Mouse (Mus musculus): ENCODE data around the gene Elavl4. TPM values are rescaled to one million over a fixed set of nuclear protein-coding genes. Genes with fewer than 3 reads are reported as not detected.

Gene Elavl4
- polyA plus RNA-seq, 1 experiment = 51.2 TPM

DNA sequence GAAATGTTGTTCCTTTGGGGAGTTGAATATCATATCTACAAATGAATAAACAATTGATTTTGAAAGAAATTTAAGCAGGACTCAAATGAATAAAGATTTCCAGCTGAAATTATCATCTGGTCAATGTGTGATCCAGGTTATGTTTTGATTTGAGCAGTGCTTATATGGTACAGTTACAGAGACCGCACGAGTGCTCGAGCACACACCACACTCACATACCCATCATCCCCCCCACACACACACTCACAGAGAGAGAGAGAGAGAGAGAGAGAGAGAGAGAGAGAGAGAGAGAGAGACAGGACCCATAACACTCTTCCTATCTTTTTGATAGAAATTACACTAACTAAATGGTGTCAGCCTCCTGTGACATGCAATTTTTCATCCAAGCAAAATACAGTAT, 150.0 kb downstream of the Elavl4 start:
- Histone ChIP-seq H3K27ac (ENCODE audit: insufficient read depth, low read length) (no peak overlapping the region), H3K4me1 (ENCODE audit: control insufficient read depth, insufficient read depth, low read length) (peaks cover 2% of the 10 kb centered on the region), H3K4me3 (ENCODE audit: insufficient read depth, low read length) (no peak overlapping the region)
- TF ChIP-seq CTCF (IDR thresholded peaks at IDR 0.05; ENCODE audit: extremely low read depth, insufficient read depth, low read length) (no peak), POLR2A (IDR thresholded peaks at IDR 0.05; ENCODE audit: extremely low read depth, insufficient read depth, low read length) (no peak)

DNA sequence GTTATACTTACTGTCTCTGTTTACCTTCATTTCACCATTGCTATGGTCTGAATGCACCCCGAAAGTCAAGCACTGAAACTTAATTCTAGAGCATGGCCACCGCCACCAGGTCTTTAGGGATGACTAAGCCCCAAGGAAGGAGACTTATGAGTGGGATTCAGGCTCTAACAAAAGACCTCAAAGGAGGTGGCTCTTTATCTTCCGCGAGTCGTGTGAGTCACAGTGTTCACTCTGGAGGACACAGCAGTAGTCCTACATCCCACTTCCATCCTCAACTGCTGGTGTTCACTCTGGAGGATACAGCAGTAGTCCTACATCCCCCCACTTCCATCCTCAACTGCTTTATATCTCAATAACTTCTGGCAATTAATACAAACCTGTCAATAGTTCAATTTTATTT, 151.8 kb downstream of the Elavl4 start:
- peaks cover 2% of the 10 kb centered on the region for H3K4me1 ChIP-seq (ENCODE audit: control insufficient read depth, insufficient read depth, low read length)
- TF ChIP-seq POLR2A (IDR thresholded peaks at IDR 0.05; ENCODE audit: extremely low read depth, insufficient read depth, low read length) = no peak
- TF ChIP-seq CTCF (IDR thresholded peaks at IDR 0.05; ENCODE audit: extremely low read depth, insufficient read depth, low read length) = no peak
- no peak overlapping the region for H3K27ac ChIP-seq (ENCODE audit: insufficient read depth, low read length)

DNA sequence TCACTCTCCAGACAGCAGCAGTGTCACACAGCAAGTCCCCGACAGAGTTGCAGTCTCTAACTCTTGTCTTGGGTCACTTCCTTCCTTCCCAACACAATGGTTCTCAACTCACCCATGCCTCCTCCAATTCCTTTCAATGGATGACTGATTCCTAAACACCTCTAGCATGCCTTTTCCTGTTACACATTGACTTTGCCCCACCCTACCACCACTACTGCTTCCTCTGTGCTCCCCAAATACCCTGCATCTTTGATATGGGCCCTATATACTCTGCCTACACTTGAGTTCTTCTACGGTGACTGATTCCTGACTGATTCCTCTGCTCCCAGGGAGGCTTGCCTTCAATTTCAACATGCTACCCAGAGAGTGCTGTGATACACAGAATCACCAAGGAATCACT, 153.1 kb downstream of the Elavl4 start:
- H3K4me1 ChIP-seq (ENCODE audit: control insufficient read depth, insufficient read depth, low read length) = peaks cover 2% of the 10 kb centered on the region
- TF ChIP-seq CTCF (IDR thresholded peaks at IDR 0.05; ENCODE audit: extremely low read depth, insufficient read depth, low read length) (no peak), POLR2A (IDR thresholded peaks at IDR 0.05; ENCODE audit: extremely low read depth, insufficient read depth, low read length) (no peak)
- no peak overlapping the region for H3K4me3 ChIP-seq (ENCODE audit: insufficient read depth, low read length)
- no peak overlapping the region for H3K27ac ChIP-seq (ENCODE audit: insufficient read depth, low read length)

More for the DNA sequence above, 151.8 kb downstream of the Elavl4 start:
- no peak overlapping the region for H3K4me3 ChIP-seq (ENCODE audit: insufficient read depth, low read length)

DNA sequence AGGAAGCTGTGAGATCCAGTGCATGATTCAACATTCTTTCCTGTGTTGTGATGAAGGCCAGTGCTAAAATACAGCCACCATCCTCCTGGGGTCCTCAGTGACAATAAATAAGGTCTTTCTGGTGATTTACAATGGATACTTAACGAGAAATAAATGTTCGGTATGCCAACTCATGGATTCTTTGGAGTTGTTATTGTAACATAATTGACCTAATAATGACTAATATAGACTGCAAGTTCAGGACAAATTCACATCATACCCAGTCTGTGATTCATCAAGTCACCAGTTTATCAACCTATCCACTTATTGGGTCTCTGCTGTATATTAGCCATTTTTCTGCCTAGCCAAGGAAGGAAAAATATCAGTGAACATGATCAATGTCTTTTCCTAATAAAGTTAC, 174.4 kb downstream of the Elavl4 start:
- H3K4me3 ChIP-seq (ENCODE audit: insufficient read depth, low read length) = no peak overlapping the region
- H3K4me1 ChIP-seq (ENCODE audit: control insufficient read depth, insufficient read depth, low read length) = no peaks in the 10 kb centered on the region
- no peak overlapping the region for H3K27ac ChIP-seq (ENCODE audit: insufficient read depth, low read length)
- TF ChIP-seq CTCF (IDR thresholded peaks at IDR 0.05; ENCODE audit: extremely low read depth, insufficient read depth, low read length) (no peak), POLR2A (IDR thresholded peaks at IDR 0.05; ENCODE audit: extremely low read depth, insufficient read depth, low read length) (no peak)

DNA sequence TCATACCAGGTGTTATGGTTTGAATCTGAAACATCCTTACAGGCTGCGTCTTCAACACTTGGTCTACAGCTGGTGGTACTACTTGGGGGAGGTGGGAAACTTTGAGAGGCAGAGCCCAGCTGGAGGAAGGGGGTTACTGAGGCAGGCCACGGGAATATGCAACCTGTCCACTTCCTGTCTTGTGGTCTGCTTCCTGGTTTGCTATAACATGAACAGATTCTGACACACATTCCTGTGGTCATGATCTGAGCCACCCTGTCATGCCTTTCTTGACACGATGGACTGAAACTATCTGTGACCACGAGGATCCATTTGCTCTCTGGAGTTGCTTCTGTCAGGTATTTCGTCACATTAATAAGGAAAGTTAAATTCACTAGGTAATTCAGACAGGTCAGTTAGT, 179.7 kb downstream of the Elavl4 start:
- no peak for TF ChIP-seq POLR2A (IDR thresholded peaks at IDR 0.05; ENCODE audit: extremely low read depth, insufficient read depth, low read length)
- TF ChIP-seq CTCF (IDR thresholded peaks at IDR 0.05; ENCODE audit: extremely low read depth, insufficient read depth, low read length) = no peak
- Histone ChIP-seq H3K4me1 (ENCODE audit: control insufficient read depth, insufficient read depth, low read length) (no peaks in the 10 kb centered on the region), H3K27ac (ENCODE audit: insufficient read depth, low read length) (no peak overlapping the region), H3K4me3 (ENCODE audit: insufficient read depth, low read length) (no peak overlapping the region)

DNA sequence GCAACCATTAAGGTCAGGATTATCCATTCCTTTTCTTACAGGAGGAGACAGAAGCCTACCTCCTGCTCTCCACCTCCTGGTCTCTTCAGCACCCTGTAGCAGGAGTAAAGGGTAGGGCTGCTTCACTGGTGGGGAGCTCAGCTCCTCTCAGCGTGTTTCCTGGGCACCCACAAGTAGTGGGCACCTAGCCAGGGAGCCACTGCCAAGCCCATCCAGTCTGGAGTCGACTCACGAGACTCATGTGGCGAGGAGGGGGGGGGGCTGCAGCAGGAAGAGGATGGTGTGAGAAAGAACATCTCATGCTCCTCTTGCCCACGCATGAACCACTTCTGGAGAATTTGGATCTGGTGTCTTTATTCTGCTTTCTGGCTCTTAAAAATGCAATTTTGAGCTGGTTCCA, 186.5 kb downstream of the Elavl4 start:
- TF ChIP-seq CTCF (IDR thresholded peaks at IDR 0.05; ENCODE audit: extremely low read depth, insufficient read depth, low read length) = no peak
- no peak for TF ChIP-seq POLR2A (IDR thresholded peaks at IDR 0.05; ENCODE audit: extremely low read depth, insufficient read depth, low read length)
- Histone ChIP-seq H3K4me3 (ENCODE audit: insufficient read depth, low read length) (no peak overlapping the region), H3K4me1 (ENCODE audit: control insufficient read depth, insufficient read depth, low read length) (no peaks in the 10 kb centered on the region; the same call in none of the 2 replicates), H3K27ac (ENCODE audit: insufficient read depth, low read length) (no peak overlapping the region)

DNA sequence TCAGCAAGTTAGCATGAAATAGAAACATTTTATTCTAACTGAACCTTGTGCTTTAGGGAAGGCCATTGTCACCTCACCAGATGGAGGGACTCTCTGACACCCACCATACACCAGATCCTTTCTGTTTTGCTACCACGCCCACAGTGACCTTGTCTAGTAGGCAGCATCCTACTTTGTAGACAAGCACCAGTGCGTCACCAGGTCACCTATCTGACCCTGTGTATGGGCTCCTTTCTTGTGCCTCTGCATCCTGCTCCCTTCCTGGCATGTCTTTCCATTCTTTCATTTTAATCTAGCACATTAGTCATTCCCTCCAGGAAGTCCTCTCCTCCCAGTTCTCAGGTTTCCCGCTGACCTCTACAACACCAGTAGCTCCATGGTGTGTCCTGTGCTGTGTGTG, 190.1 kb downstream of the Elavl4 start:
- H3K4me1 ChIP-seq (ENCODE audit: control insufficient read depth, insufficient read depth, low read length) = no peaks in the 10 kb centered on the region; the same call in none of the 2 replicates
- no peak overlapping the region for H3K4me3 ChIP-seq (ENCODE audit: insufficient read depth, low read length)
- TF ChIP-seq CTCF (IDR thresholded peaks at IDR 0.05; ENCODE audit: extremely low read depth, insufficient read depth, low read length) = no peak
- no peak for TF ChIP-seq POLR2A (IDR thresholded peaks at IDR 0.05; ENCODE audit: extremely low read depth, insufficient read depth, low read length)
- no peak overlapping the region for H3K27ac ChIP-seq (ENCODE audit: insufficient read depth, low read length)

DNA sequence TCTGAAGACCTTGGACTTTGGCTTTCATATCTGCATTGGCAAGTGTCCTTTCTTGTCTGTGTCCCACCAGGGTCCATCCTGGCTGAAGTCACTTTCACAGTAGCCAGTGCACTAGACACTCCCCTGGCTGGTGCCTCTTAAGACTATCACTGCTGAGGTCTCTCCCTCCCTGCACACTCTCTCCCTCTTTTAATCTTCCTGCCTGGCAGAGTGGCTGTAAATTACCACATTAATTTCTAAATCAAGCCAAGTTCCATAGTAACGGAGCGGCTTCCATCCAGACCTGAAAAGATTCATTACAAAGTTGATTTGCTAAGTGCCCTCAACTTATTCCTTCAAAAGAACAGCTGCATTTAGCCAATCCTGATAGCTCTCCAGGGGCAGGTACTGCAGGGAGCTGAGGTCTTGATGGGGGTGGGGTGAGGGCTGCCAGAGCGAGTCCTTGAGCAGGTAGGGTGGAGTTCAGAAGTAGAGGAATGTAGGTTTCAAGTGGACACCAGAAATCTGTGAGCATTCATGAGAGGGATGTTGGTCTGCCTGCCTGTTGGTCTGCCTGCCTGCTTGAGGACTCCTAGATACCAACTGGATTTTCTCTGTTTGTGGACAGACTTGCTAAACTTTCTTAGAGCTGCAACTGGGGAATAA, 194.1 kb downstream of the Elavl4 start:
- no peaks in the 10 kb centered on the region; the same call in none of the 2 replicates for H3K4me1 ChIP-seq (ENCODE audit: control insufficient read depth, insufficient read depth, low read length)
- H3K27ac ChIP-seq (ENCODE audit: insufficient read depth, low read length) = no peak overlapping the region
- H3K4me3 ChIP-seq (ENCODE audit: insufficient read depth, low read length) = no peak overlapping the region
- no peak for TF ChIP-seq POLR2A (IDR thresholded peaks at IDR 0.05; ENCODE audit: extremely low read depth, insufficient read depth, low read length)
- TF ChIP-seq CTCF (IDR thresholded peaks at IDR 0.05; ENCODE audit: extremely low read depth, insufficient read depth, low read length) = no peak

DNA sequence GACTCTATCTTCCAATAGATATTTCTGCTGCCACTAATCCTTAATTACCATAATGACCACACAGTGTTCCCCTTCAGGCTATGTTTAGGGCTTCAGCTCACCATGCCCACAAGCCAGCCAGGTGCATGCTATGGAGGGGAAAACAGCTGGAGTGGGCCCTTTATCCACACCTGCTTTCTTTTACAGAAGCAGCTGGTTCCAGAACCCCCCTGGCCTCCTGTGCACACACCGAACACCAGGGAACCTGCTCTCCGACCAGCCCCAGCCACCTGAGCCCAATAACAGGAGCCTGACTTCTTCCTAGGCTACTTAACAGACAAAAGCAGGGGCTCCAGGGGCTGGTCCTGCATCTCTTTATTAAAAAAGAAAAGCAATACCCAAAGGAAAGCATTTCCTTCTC, 195.8 kb downstream of the Elavl4 start:
- no peaks in the 10 kb centered on the region; the same call in 1 of the 2 replicates for H3K4me1 ChIP-seq (ENCODE audit: control insufficient read depth, insufficient read depth, low read length)
- H3K27ac ChIP-seq (ENCODE audit: insufficient read depth, low read length) = no peak overlapping the region
- no peak for TF ChIP-seq CTCF (IDR thresholded peaks at IDR 0.05; ENCODE audit: extremely low read depth, insufficient read depth, low read length)
- TF ChIP-seq POLR2A (IDR thresholded peaks at IDR 0.05; ENCODE audit: extremely low read depth, insufficient read depth, low read length) = no peak
- H3K4me3 ChIP-seq (ENCODE audit: insufficient read depth, low read length) = no peak overlapping the region

Other genes starting within 250 kb of the Elavl4 start
- 13.1 and 13.5 TPM in 2 replicates for gene Agbl4, start 45.8 kb upstream of the Elavl4 start, polyA plus RNA-seq (2012; rRNA removed)